Mouse (Mus musculus) heart, embryonic 11.5 days (tissue): Measurements from ENCODE around the gene Gpr83. TPM values are rescaled to one million over a fixed set of nuclear protein-coding genes. Genes with fewer than 3 reads are reported as not detected.
A peak's percentile ranks its signal among the peaks of the same experiment; 100 is the strongest.

Experiments
- ATAC-seq: fragments of 200-750 bp; cut with Nextera tagmentation; replicated peaks from 2 replicates; pipeline ENCODE4 v1.8.0; 2017; ENCODE audit warnings: moderate library complexity; ENCODE audit not compliant: insufficient number of reproducible peaks, low FRiP score, low TSS enrichment
- H3K27ac ChIP-seq: fragments of 300-500 bp; sonication (generic); 2 replicates; pipeline ENCODE4 v1.5.1; 2014; ENCODE audit warnings: mild to moderate bottlenecking, low read depth, low read length
- H3K27me3 ChIP-seq: fragments of 300-500 bp; sonication (generic); 2 replicates; pipeline ENCODE4 v1.6.1; 2014; ENCODE audit warnings: mild to moderate bottlenecking, low read length, mixed read lengths; ENCODE audit not compliant: control insufficient read depth, insufficient read depth
- H3K36me3 ChIP-seq: fragments of 300-500 bp; sonication (generic); 2 replicates; pipeline ENCODE4 v1.6.1; 2014; ENCODE audit warnings: mild to moderate bottlenecking, low read length, moderate library complexity, mixed read lengths; ENCODE audit not compliant: control insufficient read depth, insufficient read depth
- H3K4me1 ChIP-seq: fragments of 300-500 bp; sonication (generic); 2 replicates; pipeline ENCODE4 v1.6.1; 2014; ENCODE audit warnings: low read length; ENCODE audit not compliant: control insufficient read depth, insufficient read depth
- H3K4me2 ChIP-seq: fragments of 300-500 bp; sonication (generic); 2 replicates; pipeline ENCODE4 v1.6.1; 2014; ENCODE audit warnings: mild to moderate bottlenecking, moderate library complexity
- H3K4me3 ChIP-seq: fragments of 300-500 bp; sonication (generic); 2 replicates; pipeline ENCODE4 v1.5.1; 2014; ENCODE audit warnings: low read depth, low read length
- H3K9ac ChIP-seq: fragments of 300-500 bp; sonication (generic); 2 replicates; pipeline ENCODE4 v1.6.1; 2014; ENCODE audit warnings: mild to moderate bottlenecking, low read depth, low read length, moderate library complexity
- H3K9me3 ChIP-seq: fragments of 300-500 bp; sonication (generic); replicated peaks from 2 replicates; pipeline ENCODE4 v1.6.1; 2016; ENCODE audit warnings: low read length; ENCODE audit not compliant: control insufficient read depth
- WGBS: fragments of 180-500 bp; shearing (Covaris S2); extraction: QIAGEN DNeasy Blood & Tissue Kit; methylation state at CpG from one replicate; pipeline ENCODE4 v1.1.7; 2014; ENCODE audit not compliant: insufficient replicate concordance; 5-methylcytosine and 5-hydroxymethylcytosine counted together
- polyA plus RNA-seq: library from polyadenylated mRNA; unstranded; fragments of >200 nt; fragmentation: Nextera tagmentation; extraction: Ambion mirVana; gene quantifications from 2 replicates; pipeline ENCODE4 v1.2.1, GENCODE M21; 2014

Gpr83 gene
- polyA plus RNA-seq, 1 experiment from 2014 or later: not detected

DNA sequence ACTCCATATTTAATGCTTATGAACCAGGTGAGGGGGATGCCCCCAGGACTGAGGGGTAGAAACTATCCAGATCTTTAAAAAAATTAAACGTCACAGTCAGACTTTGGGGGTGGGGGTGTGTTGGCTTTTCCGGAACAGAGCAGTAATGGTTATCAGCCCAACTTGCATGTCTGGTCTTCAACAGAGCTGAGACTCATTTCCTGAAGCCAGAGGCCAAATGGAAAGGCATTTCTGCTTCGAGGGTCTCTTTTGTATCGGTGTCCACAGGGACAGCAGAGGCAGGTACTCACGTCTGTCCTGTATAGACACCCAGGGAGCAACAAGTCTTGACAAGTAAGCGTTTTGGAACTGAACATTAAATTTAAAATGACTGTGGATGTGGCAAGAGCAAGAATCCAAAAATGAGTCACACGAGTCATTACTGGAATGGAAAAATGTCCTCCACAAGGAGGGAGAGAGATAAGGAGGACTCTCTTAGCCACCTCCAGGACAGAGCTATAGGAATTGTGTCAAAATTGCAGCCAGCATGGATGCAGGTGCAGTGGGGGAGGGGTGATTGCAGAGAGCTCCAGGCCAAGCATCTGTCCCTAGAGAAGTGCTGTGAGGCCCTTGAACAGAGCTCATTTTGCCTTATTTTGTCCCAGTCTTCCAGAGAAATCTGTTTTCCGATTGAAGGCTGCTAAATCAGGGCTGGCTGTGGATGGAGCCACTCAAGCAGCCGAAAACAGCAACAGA lies 44.9 kb downstream of the Gpr83 start:
- no peaks in the 10 kb centered on the region for H3K36me3 ChIP-seq
- peaks cover 17% of the 10 kb centered on the region for H3K4me1 ChIP-seq
- no peaks in the 10 kb centered on the region for H3K27me3 ChIP-seq
- no peaks in the 10 kb centered on the region for H3K9me3 ChIP-seq
- ATAC-seq: no peak
- H3K27ac ChIP-seq: no peak overlapping the region
- H3K4me3 ChIP-seq: no peak overlapping the region
- no peak overlapping the region for H3K9ac ChIP-seq
- peak overlapping the region; percentile 12; the same call in 1 of the 2 replicates for H3K4me2 ChIP-seq
- 26% methylated on average over 9 of the region's 9 CpGs for WGBS

DNA sequence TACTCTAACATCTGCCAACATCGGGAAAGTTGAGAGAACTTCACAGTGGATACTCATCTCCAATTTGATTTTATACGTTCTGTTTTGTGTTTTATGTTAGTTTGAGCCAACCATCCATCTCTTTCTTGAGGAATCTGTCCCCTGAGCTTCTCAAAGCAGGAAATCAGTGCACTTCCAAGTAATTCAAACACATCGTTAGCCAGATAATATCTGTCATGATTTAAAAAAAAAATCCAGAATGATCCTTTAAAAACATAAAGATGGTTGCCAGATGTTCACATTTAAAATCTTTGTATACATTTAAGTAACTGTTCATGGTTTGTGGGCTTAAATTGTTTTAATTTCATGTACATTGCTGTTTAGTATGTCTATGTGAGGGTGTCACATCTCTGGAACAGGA lies 45.9 kb downstream of the Gpr83 start:
- no peaks in the 10 kb centered on the region for H3K36me3 ChIP-seq
- no peak overlapping the region for H3K4me2 ChIP-seq
- H3K9me3 ChIP-seq: no peaks in the 10 kb centered on the region
- H3K9ac ChIP-seq: no peak overlapping the region
- no peaks in the 10 kb centered on the region for H3K27me3 ChIP-seq
- H3K27ac ChIP-seq: no peak overlapping the region
- no peak overlapping the region for H3K4me3 ChIP-seq
- 56% methylated on average over 3 of the region's 3 CpGs for WGBS
- H3K4me1 ChIP-seq: peaks cover 17% of the 10 kb centered on the region
- ATAC-seq: no peak

DNA sequence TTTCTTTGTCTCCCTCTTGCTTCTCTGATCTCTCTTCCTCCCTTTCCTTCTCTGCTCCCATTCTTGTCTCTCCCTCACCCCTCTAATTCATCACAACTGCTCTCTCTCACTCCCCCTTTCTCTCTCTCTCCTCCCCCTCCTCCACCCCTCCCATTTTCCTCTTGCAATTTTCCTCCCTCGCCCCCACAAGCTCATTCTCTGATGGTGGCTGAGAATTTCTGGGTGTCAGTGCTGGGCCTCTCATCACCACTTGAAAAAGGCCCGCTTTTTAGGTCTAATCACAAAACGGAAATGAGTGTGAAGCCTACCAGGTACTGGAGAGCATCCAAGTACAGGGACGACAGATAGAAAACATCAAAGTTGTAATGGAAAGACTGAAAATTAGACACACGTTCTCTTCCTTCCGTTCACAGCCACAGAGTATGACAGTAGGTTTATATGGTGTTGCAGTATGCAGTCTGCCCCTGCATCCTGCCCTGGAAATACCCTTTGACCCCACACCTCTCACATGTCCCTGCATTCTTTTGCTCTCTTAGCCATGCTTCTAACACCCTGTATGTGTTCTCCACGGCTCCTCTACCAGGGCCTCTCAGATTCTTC lies 47.9 kb downstream of the Gpr83 start:
- Histone ChIP-seq H3K27me3 (no peaks in the 10 kb centered on the region), H3K4me3 (no peak overlapping the region), H3K27ac (no peak overlapping the region), H3K4me1 (peaks cover 17% of the 10 kb centered on the region), H3K36me3 (no peaks in the 10 kb centered on the region), H3K9ac (no peak overlapping the region), H3K9me3 (no peaks in the 10 kb centered on the region), H3K4me2 (no peak overlapping the region)
- peak; percentile 49; the same call in 1 of the 2 replicates for ATAC-seq
- 38% methylated on average over 7 of the region's 7 CpGs for WGBS

DNA sequence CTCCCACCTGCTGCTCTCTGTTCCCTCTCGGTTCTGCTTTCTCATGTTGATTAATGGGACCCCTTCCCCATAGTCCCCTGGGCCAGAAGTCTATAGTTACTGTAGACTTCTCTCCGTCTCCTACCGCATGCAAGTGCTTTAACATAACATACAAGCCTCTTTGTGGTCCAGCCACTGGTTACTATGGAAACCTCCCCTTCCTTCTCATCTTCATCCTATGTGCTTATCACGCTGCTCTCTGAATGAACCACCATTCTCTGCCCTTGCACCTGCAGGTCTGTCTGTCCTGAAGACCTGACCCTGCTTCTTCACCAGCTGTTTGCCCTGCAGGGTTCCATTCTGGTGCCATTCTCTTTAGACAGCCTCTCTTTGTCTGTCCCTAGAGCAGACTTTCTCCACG lies 50.0 kb downstream of the Gpr83 start:
- Histone ChIP-seq H3K27ac (no peak overlapping the region), H3K4me1 (peaks cover 11% of the 10 kb centered on the region), H3K36me3 (no peaks in the 10 kb centered on the region), H3K27me3 (no peaks in the 10 kb centered on the region), H3K4me2 (no peak overlapping the region), H3K4me3 (no peak overlapping the region), H3K9ac (no peak overlapping the region), H3K9me3 (no peaks in the 10 kb centered on the region)
- no peak for ATAC-seq
- 62% methylated on average over 5 of the region's 5 CpGs for WGBS

DNA sequence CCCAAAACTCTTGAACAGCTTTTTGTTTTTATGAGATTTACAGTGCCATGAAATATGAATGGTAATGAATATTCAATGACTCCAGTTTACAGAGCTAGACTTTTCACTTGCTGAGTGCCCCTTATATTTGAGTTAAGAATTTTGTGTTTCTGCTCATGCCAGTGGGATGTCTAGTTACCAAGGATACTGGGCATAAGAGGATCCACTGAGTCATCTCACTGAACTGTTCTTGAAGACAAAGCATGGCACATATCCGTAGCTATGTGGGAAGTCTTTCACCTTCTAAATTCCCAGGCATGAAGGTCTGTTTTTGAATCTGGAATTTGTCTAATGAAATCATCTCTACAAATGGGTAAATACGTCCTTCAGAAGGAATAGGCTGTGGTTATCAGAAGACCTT lies 52.0 kb downstream of the Gpr83 start:
- H3K27ac ChIP-seq: no peak overlapping the region
- H3K4me1 ChIP-seq: peaks cover 3% of the 10 kb centered on the region; the same call in 1 of the 2 replicates
- WGBS: 63% methylated on average over 2 of the region's 2 CpGs
- no peaks in the 10 kb centered on the region for H3K27me3 ChIP-seq
- no peak overlapping the region for H3K4me2 ChIP-seq
- H3K4me3 ChIP-seq: no peak overlapping the region
- H3K36me3 ChIP-seq: no peaks in the 10 kb centered on the region
- no peak overlapping the region for H3K9ac ChIP-seq
- no peak for ATAC-seq
- no peaks in the 10 kb centered on the region for H3K9me3 ChIP-seq

DNA sequence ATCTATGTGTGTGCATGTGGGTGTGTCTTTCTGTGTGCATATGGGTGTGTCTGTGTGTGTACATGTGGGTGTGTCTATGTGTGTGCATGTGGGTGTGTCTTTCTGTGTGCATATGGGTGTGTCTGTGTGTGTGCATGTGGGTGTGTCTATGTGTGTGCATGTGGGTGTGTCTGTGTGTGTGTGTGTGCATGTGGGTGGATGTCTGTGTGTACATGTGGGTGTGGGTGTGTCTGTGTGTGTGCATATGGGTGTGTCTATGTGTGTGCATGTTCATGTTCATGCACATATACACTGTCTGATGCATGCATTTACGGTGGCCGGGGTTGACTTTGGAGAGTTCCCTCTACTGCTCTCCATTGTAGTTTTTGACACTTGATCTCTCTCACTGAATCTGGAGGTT lies 57.7 kb downstream of the Gpr83 start:
- no peaks in the 10 kb centered on the region for H3K36me3 ChIP-seq
- no peak overlapping the region for H3K9ac ChIP-seq
- H3K27ac ChIP-seq: no peak overlapping the region
- H3K27me3 ChIP-seq: no peaks in the 10 kb centered on the region
- no peak overlapping the region for H3K4me2 ChIP-seq
- no peak for ATAC-seq
- WGBS: 79% methylated on average over 2 of the region's 2 CpGs
- no peaks in the 10 kb centered on the region for H3K4me1 ChIP-seq
- no peaks in the 10 kb centered on the region for H3K9me3 ChIP-seq
- no peak overlapping the region for H3K4me3 ChIP-seq

DNA sequence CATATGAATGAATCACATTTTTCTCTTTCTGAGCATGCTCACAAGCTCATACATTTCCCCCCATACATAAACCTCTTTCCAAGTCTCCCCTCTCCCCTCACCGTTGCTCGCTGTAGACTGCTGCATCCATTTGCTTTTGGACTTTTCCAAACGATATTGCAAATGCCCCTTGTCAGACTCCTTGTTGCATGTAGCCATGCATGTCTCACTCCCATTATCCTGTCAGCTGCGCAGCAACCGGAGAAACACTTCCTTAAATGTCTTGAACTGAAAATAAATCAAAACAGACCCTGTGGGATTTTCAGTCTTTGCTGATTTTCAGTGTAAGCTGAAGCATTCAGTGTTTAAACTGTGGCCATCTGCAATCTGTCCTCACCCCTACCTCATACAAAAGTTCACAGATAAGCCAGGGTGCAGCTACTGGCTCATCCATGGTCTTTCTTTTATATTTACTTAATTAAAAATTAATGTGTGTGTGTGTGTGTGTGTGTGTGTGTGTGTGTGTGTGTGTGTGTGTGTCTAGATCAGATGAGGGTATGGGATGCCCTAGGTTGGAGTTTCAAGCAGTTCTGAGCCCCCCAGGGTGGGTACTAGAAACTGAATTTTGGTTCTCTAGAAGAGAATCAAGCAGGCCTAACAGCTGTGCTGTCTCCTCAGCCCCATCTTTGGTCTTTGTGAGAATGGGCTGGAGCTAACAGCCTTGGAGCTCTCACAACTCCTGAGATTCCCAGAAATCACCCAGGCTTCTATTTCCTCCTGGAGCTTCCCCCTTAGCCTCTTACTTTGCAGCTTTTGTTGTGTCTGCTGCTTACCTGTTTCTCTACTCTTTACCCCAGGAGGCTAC lies 59.0 kb downstream of the Gpr83 start:
- 73% methylated on average over 5 of the region's 5 CpGs for WGBS
- Histone ChIP-seq H3K4me2 (no peak overlapping the region), H3K9ac (no peak overlapping the region), H3K27me3 (no peaks in the 10 kb centered on the region), H3K27ac (no peak overlapping the region), H3K36me3 (no peaks in the 10 kb centered on the region), H3K9me3 (no peaks in the 10 kb centered on the region), H3K4me3 (no peak overlapping the region), H3K4me1 (no peaks in the 10 kb centered on the region)
- no peak for ATAC-seq
